Mouse (Mus musculus) MEL (cell line): ENCODE measurements at regions not wholly inside any gene's neighbourhood (a gene's known extent, or its start where the extent isn't known, plus 50 kb on each side); places are given as distances from the start of the nearest gene placed in this dataset.

Experiments
- DNase-seq: peaks from one replicate; pipeline ENCODE4 v3.0.0; 2011; ENCODE audit warnings: low read depth, low spot score
- H3K27ac ChIP-seq: 2 replicates; pipeline ENCODE4 v1.5.1; 2012; ENCODE audit warnings: low read depth, mild to moderate bottlenecking, control low read depth, low read length, moderate library complexity; ENCODE audit not compliant: control insufficient read depth
- H3K27me3 ChIP-seq, 2 experiments: fragments of 150-350 bp in 1 of 2; sonication (generic) in 1 of 2; 2 replicates each; pipeline ENCODE4 v1.6.1; 2012; ENCODE audit warnings: low read length in 2 of 2, mild to moderate bottlenecking in 2 of 2, improper control_type of control experiment in 1 of 2, moderate library complexity in 1 of 2; ENCODE audit not compliant: insufficient read depth in 2 of 2, control insufficient read depth in 1 of 2
- H3K36me3 ChIP-seq, 2 experiments: 2 replicates each; pipeline ENCODE4 v1.6.1; 2012 to 2014; ENCODE audit warnings: low read length in 2 of 2, improper control_type of control experiment in 1 of 2, inconsistent platforms in 1 of 2, mild to moderate bottlenecking in 1 of 2; ENCODE audit not compliant: insufficient read depth in 2 of 2, control insufficient read depth in 1 of 2
- H3K4me1 ChIP-seq, 2 experiments: fragments of 150-350 bp in 1 of 2; sonication (generic) in 1 of 2; 2 replicates each; pipeline ENCODE4 v1.6.1; 2012; ENCODE audit warnings: low read length in 2 of 2, improper control_type of control experiment in 1 of 2, mild to moderate bottlenecking in 1 of 2; ENCODE audit not compliant: insufficient read depth in 2 of 2, control insufficient read depth in 1 of 2
- H3K4me3 ChIP-seq, 2 experiments: fragments of 150-350 bp in 1 of 2; sonication (generic) in 1 of 2; 2 replicates each; pipeline ENCODE4 v1.5.1; 2012; ENCODE audit warnings: low read depth in 2 of 2, low read length in 2 of 2, mild to moderate bottlenecking in 2 of 2, moderate library complexity in 2 of 2, control low read depth in 1 of 2, improper control_type of control experiment in 1 of 2; ENCODE audit not compliant: control insufficient read depth in 1 of 2, insufficient read depth in 1 of 2
- H3K79me2 ChIP-seq: 2 replicates; pipeline ENCODE4 v1.6.1; 2012; ENCODE audit warnings: mild to moderate bottlenecking, low read length, moderate library complexity; ENCODE audit not compliant: control insufficient read depth, poor library complexity, insufficient read depth
- H3K9ac ChIP-seq: 2 replicates; pipeline ENCODE4 v1.6.1; 2012; ENCODE audit warnings: low read depth, mild to moderate bottlenecking, control low read depth, low read length, moderate library complexity; ENCODE audit not compliant: control insufficient read depth, poor library complexity, severe bottlenecking
- H3K9me3 ChIP-seq: fragments of 150-350 bp; sonication (generic); replicated peaks from 2 replicates; pipeline ENCODE4 v1.6.1; 2012; ENCODE audit warnings: mild to moderate bottlenecking, low read length, improper control_type of control experiment, moderate library complexity; ENCODE audit not compliant: insufficient read depth
- EP300 ChIP-seq, 2 experiments: IDR thresholded peaks; 2 replicates each; pipeline ENCODE4 v1.6.1; 2011; ENCODE audit warnings: improper control_type of control experiment in 2 of 2, low read length in 2 of 2, low read depth in 1 of 2, mild to moderate bottlenecking in 1 of 2
- ETS1 ChIP-seq: IDR thresholded peaks from 2 replicates; pipeline ENCODE4 v1.6.1; 2012; ENCODE audit warnings: low read depth, mild to moderate bottlenecking, inconsistent platforms, low read length, improper control_type of control experiment, moderate library complexity
- GABPA ChIP-seq: IDR thresholded peaks from 2 replicates; pipeline ENCODE4 v1.6.1; 2012; ENCODE audit warnings: low read depth, mild to moderate bottlenecking, inconsistent platforms, low read length, improper control_type of control experiment, moderate library complexity
- GATA1 ChIP-seq: IDR thresholded peaks from 2 replicates; pipeline ENCODE4 v1.6.1; 2011; ENCODE audit warnings: low read depth, low read length, improper control_type of control experiment
- JUND ChIP-seq: IDR thresholded peaks from 2 replicates; pipeline ENCODE4 v1.6.1; 2011; ENCODE audit warnings: low read depth, mild to moderate bottlenecking, improper control_type of control experiment, low read length
- MAZ ChIP-seq: IDR thresholded peaks from 2 replicates; pipeline ENCODE4 v1.6.1; 2012; ENCODE audit warnings: low read depth, mild to moderate bottlenecking, inconsistent platforms, low read length, improper control_type of control experiment
- MXI1 ChIP-seq: IDR thresholded peaks from 2 replicates; pipeline ENCODE4 v1.6.1; 2011; ENCODE audit warnings: mild to moderate bottlenecking, low read depth, low read length, improper control_type of control experiment
- MYB ChIP-seq: IDR thresholded peaks from 2 replicates; pipeline ENCODE4 v1.6.1; 2011; ENCODE audit warnings: mild to moderate bottlenecking, low read depth, low read length, improper control_type of control experiment
- NRF1 ChIP-seq: IDR thresholded peaks from 2 replicates; pipeline ENCODE4 v1.6.1; 2014; ENCODE audit warnings: low read depth, mild to moderate bottlenecking, inconsistent platforms, low read length, improper control_type of control experiment, moderate library complexity; ENCODE audit not compliant: poor library complexity, insufficient read depth, severe bottlenecking
- POLR2AphosphoS2 ChIP-seq: IDR thresholded peaks from 2 replicates; pipeline ENCODE4 v1.6.1; 2011; ENCODE audit warnings: low read length, improper control_type of control experiment
- POLR2AphosphoS5 ChIP-seq: IDR thresholded peaks from 2 replicates; pipeline ENCODE4 v1.6.1; 2012; ENCODE audit warnings: low read depth, borderline replicate concordance, mild to moderate bottlenecking, inconsistent platforms, low read length, moderate library complexity, mixed read lengths
- SMC3 ChIP-seq: IDR thresholded peaks from 2 replicates; pipeline ENCODE4 v1.6.1; 2011; ENCODE audit warnings: low read depth, low read length, improper control_type of control experiment
- USF2 ChIP-seq, 2 experiments: IDR thresholded peaks; 2 replicates each; pipeline ENCODE4 v1.6.1; 2011 to 2012; ENCODE audit warnings: improper control_type of control experiment in 2 of 2, low read length in 2 of 2, borderline replicate concordance in 1 of 2, inconsistent platforms in 1 of 2, low read depth in 1 of 2, mild to moderate bottlenecking in 1 of 2; ENCODE audit not compliant: insufficient read depth in 1 of 2

GRCm38 (mm10) chr9:86015841-86016240, 173.7 kb downstream of the Tpbg start:
- H3K4me3 ChIP-seq: no peak overlapping the region
- no peaks in the 10 kb centered on the region for H3K79me2 ChIP-seq
- H3K9ac ChIP-seq: no peak overlapping the region
- H3K4me1 ChIP-seq: no peaks in the 10 kb centered on the region
- H3K27me3 ChIP-seq: no peaks in the 10 kb centered on the region
- H3K36me3 ChIP-seq: no peaks in the 10 kb centered on the region
- no peak for DNase-seq
- H3K27ac ChIP-seq: no peak overlapping the region
- no peaks in the 10 kb centered on the region for H3K9me3 ChIP-seq
- TF ChIP-seq MXI1 (no peak), NRF1 (no peak), POLR2AphosphoS5 (no peak), SMC3 (no peak), GABPA (no peak), EP300 (IDR thresholded peaks at IDR 0.05; ENCODE audit: low read depth in 1 of 2, low read length in 2 of 2) (no peak), POLR2AphosphoS2 (no peak), MAZ (no peak)

- H3K4me3 ChIP-seq: no peak overlapping the region
- no peak overlapping the region for H3K9ac ChIP-seq
- H3K27me3 ChIP-seq: no peaks in the 10 kb centered on the region
- TF ChIP-seq EP300 (IDR thresholded peaks at IDR 0.05; ENCODE audit: low read depth in 1 of 2, low read length in 2 of 2) (no peak), USF2 (IDR thresholded peaks at IDR 0.05; ENCODE audit: borderline replicate concordance in 1 of 2, insufficient read depth in 1 of 2, low read depth in 1 of 2, low read length in 2 of 2) (no peak), NRF1 (no peak), ETS1 (no peak), JUND (no peak)
- TF ChIP-seq, all 39 proteins: peak for 0
- Histone ChIP-seq H3K36me3 (no peaks in the 10 kb centered on the region), H3K79me2 (no peaks in the 10 kb centered on the region), H3K27ac (no peak overlapping the region), H3K4me1 (no peaks in the 10 kb centered on the region), H3K9me3 (no peaks in the 10 kb centered on the region)
- no peak for DNase-seq
These were observed 178.0 kb downstream of the Tpbg start for GRCm38 (mm10) chr9:86020133-86020532.

GRCm38 (mm10) chr9:86020765-86021164, 178.6 kb downstream of the Tpbg start:
- TF ChIP-seq GATA1: no peak
- TF ChIP-seq USF2 (IDR thresholded peaks at IDR 0.05; ENCODE audit: borderline replicate concordance in 1 of 2, insufficient read depth in 1 of 2, low read depth in 1 of 2, low read length in 2 of 2): no peak
- TF ChIP-seq MYB: no peak
- H3K9me3 ChIP-seq: no peaks in the 10 kb centered on the region
- H3K79me2 ChIP-seq: no peaks in the 10 kb centered on the region
- H3K4me1 ChIP-seq: no peaks in the 10 kb centered on the region
- no peak overlapping the region for H3K9ac ChIP-seq
- no peaks in the 10 kb centered on the region for H3K36me3 ChIP-seq
- H3K27ac ChIP-seq: no peak overlapping the region
- H3K4me3 ChIP-seq: no peak overlapping the region
- DNase-seq: no peak
- H3K27me3 ChIP-seq: no peaks in the 10 kb centered on the region
